Mouse (Mus musculus) lung, postnatal 0 days (tissue): ENCODE data around the gene Nup62.

Source experiments
- CTCF ChIP-seq: IDR thresholded peaks from 2 replicates; pipeline ENCODE4 v1.5.1; 2016; ENCODE audit warnings: antibody characterized with exemption, mild to moderate bottlenecking
- EP300 ChIP-seq: IDR thresholded peaks from 2 replicates; pipeline ENCODE4 v1.6.1; 2016; ENCODE audit warnings: antibody characterized with exemption, mild to moderate bottlenecking, control low read depth

- TF ChIP-seq CTCF (no peak), EP300 (peak; percentile 58)
Measured at GRCm38 (mm10) chr7:44849416-44850111, 33.7 kb downstream of the Nup62 start.
